Mouse (Mus musculus) gonadal fat pad, adult 2 months (tissue): ENCODE data around the gene Fam53b. TPM values are rescaled to one million over a fixed set of nuclear protein-coding genes. Genes with fewer than 3 reads are reported as not detected.
A peak's percentile ranks its signal among the peaks of the same experiment; 100 is the strongest.

Experiments used
- DNase-seq: peaks from one replicate; pipeline ENCODE4 v3.0.0-alpha.2; 2012; ENCODE audit warnings: low read depth
- polyA plus RNA-seq: library from polyadenylated mRNA; depleted of rRNA; stranded (reverse); fragments of >200 nt; gene quantifications from 2 replicates; pipeline ENCODE4 v1.2.3, GENCODE M21; 2012

Fam53b gene
- polyA plus RNA-seq, 1 experiment, result 28.5 TPM

- peak; percentile 80 for DNase-seq
Observed at GRCm38 (mm10) chr7:132790447-132791219, 23.1 kb downstream of the Fam53b start.

GRCm38 (mm10) chr7:132788826-132789225 is 24.9 kb downstream of the Fam53b start:
- DNase-seq, result no peak

DNA sequence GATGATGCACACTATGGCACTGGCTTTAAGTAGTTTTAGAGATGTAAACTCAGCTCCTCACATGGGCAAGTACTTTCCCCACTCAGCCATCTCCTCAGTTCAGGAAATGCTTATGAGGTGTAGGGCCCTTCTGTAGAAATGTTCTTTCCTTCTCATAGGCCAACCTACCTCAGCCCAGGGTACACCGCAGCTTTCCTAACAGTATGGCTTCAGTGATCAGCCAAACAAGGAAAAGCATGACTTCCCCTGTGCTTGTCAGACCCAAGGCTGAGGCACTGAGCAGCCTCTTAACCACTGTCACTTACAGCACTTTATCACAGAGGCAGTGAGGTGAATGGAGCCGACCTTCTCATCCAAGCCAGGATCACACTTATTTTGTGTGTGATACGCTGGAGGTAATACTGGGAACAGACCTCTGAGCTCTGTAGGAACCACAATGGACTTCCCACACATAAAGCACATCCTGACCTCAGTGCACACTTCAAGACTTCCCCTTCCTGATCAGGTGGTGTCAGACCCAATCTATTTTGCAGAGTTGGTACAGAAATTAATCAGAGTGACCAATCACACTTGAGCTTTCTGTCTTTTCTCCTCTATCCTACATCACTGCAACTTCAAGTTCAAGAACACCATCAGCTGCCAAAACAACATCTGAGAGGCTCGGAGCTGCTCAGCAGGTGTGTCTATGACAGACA is 26.0 kb downstream of the Fam53b start:
- no peak for DNase-seq

DNA sequence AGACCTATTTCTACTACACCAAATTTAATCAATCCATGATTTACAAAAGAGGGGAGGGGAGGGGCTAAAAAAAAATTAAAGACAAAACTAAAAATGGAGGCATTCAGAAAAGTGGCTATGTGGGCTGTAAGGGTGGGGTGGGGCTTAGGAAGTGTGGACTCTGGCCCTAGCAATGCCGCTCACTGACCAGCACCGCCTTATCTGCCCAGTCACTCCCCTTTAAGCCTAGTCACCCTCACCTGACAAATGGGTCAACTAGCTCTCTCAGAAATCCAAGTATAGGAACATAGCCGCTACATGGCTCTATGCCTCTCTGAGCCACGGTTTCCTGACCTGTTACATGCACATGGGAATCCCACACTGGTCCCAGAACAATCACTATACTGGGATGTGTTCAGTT is 26.7 kb downstream of the Fam53b start:
- no peak for DNase-seq

DNA sequence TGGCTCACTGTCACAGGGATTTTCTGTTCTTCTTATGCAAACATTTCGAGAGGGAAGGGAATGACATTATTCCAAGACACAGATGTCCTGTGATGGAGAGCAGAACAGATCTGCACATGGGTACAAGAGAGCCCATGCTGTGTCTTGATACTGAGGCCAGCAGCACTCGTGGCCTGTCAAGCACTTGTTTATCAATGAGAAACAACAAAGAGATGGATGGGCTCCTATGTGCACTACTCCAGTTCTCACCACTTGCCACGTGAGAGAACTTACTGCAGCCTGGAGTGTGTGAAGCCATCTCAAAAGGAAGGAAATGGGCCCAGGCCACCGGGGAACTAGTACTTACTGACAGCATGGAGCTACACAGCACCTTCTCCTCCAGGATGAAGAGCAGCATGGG is 27.2 kb downstream of the Fam53b start:
- no peak for DNase-seq

DNA sequence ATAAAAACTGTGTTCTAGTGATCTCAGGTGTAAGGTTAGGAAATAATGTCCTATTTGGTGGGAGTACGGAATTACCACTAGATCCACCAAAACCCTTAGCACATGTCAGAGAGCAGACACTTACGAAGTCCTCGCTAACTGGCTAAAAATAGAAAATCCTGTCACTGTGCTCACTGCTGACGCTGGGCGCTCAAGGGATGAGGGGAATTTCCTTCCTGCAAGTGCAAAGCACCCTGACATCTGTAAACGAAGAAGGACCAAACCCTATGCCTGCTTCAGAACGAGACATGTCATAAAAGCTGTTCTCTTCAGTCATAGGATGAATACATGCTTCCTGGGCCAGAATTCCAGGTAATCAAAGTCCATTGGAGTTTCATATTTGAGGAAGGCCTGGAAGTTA is 27.7 kb downstream of the Fam53b start:
- no peak for DNase-seq

DNA sequence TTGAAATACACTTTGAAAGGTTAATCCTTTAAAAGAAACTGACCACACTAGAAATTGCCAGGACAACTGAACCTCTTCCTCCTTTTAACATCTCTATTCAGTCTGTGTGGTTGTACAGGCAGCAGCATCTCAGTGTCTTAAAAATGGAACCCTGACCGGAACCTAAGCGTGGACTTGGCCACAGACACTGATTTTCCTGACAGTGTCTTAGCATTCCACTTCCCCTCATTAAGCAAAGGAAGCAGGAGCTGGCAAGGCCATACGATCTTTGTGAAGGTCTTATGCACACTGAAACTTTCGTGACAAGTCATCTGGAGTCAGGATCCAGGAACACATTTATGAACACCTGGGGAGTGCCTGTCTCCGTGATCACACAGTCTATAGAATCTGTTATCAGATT is 29.6 kb downstream of the Fam53b start:
- no peak for DNase-seq

DNA sequence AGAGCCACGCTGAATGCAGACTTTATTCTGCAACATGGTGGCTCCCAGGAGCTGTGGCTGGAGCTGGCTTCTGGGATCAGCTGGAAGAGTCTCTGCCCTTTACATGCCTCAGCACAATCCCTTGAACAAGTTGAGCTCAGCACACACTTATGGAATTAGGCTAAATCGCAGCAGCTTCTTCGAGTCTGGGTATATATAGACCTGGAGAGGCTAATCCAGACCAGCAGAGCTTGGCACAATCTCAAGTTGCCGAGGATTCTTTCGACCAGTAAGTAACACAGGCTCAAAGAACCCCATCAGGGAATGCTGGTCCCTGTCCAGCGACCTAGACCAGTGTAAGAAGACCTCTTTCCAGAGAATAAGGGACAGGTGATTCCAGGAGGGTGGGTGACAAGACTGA is 31.8 kb downstream of the Fam53b start:
- DNase-seq, result no peak

- no peak for DNase-seq
Observed at GRCm38 (mm10) chr7:132781130-132781814, 32.4 kb downstream of the Fam53b start.

GRCm38 (mm10) chr7:132780611-132781010 is 33.1 kb downstream of the Fam53b start:
- DNase-seq, result no peak

- DNase-seq, result no peak
Observed at GRCm38 (mm10) chr7:132778630-132779029, 35.1 kb downstream of the Fam53b start.

DNA sequence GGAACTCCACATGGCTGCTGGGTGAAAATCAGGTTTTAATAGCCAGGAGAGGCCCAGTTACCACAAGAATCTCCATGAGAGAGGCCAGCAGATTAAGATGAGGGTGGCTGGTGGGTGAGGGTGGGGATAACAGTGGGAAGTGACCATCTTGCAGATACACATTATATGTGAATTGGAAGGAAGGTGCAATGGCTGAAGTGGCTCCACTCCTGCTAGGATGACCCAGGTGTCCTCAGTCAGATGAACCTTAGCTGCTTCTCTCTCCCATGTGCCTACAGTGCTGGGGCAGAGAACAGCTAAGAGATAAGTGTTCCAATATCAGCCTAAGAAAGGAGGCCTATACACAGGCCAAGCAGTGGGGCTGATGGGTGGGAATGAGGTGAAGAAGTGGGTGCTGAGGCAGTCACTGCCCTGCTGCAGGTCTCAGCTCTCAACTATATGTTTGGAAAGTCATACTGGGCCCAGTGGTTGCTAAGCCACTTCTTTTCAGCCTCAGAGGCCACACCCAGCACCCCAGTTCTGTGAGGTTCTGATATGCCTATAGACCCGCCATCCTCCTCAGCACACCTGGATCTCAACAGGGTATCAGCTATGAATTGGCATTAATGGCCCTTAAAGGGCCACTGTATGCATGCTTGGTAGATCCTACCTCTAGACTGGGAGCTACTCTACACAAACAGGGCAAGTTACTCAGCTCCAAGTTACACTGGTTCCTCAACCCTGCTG is 35.8 kb downstream of the Fam53b start:
- no peak for DNase-seq

GRCm38 (mm10) chr7:132777117-132777516 is 36.6 kb downstream of the Fam53b start:
- no peak for DNase-seq

- no peak for DNase-seq
Observed at GRCm38 (mm10) chr7:132776338-132777111, 37.2 kb downstream of the Fam53b start.

- DNase-seq, result no peak
Observed at GRCm38 (mm10) chr7:132775922-132776321, 37.8 kb downstream of the Fam53b start.

- no peak for DNase-seq
Observed at GRCm38 (mm10) chr7:132775333-132775732, 38.4 kb downstream of the Fam53b start.

DNA sequence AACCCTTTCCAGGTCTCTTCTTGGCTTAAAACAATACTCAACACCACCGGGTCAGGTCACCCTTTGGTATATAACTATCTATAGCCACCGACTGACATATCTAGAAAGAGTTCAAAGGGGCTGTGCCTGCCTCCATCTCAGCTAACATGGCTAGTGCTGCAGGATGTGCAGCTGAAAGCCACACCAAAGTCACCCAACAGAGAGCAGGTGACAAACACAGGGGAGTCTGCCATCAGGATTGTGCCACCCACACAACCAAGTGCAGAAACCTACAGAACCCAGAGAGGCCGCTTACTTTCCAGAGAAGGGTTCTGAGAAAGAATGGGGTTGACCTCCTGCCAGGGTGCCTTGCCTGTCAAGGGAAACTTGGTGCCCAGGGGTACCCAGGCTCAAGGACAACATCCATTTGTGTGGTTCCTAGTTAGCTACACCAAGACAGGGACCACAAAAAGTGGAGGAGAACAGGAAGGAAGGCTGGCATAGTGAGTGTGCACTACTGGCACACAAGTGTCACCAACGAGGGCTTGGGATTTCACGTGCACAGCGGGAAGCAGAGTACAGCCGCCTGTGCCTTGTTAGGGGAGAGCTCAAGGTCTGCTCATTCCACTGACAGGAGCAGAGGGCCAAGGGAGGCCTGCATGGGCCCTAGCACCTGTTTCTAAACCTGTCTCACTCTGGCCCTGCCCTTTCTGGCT is 40.5 kb downstream of the Fam53b start:
- no peak for DNase-seq

DNA sequence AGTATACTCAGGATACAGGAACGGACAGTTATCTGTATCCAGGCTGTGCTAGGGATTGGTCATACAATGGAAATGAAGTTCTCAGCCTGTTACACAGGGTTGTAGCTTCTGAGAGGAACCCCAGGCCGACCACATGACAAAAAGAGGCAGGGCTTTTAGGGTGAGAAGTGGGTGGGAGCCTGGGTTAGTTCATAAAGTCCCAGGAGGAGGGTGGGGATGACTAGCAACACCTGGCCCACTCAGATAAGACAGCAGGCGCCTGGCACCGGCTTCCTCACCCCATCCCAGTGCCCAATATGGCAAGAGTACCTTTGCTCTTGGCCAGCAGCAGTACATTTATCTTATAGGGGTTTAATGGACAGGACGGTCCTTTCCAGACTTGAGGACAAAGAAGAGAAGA is 41.2 kb downstream of the Fam53b start:
- DNase-seq, result no peak

DNA sequence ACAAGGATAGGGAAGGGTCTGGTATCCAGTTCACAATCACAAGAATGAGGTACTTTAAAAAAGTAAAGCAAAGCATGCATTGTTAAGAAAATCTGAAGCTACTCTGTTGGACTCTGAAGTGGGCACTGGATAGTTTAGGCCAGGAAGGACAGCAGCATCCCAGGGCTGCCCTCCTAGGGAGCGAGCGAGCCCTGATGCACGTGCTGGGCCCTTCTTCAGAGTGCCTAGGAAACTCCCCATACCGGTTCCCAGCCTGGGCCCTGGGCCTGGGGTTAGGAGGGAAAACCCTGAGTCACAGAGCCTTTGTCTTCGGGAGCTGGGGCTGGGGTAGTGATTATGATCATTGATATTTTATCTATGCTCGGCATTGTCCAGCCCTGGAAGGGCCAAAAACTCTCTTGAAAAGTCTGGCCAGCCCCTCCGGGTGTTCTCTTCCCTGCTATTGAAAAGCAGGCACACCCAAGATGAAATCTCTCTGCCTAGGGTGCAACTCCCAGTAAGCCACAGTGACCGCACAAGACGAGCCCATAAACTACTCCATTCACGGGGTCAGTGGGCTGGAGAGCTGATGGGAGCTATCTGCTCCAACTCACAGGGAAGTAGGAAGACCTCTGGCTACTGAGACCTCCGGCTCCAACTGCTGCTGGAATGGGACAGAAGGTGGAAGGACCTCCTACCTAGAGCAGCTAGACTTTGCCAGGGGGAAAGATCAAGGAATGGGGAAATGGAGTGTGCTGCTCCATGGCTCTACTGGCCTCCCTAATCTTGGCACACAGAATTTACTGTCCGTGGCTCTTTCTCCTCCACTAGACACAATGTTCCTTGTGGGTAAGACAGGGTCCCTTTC is 45.0 kb downstream of the Fam53b start:
- DNase-seq, result no peak

GRCm38 (mm10) chr7:132767999-132768370 is 45.7 kb downstream of the Fam53b start:
- no peak for DNase-seq
